Mouse (Mus musculus) G1E-ER4 (cell line): Measurements from ENCODE around the gene Cct5. TPM values are rescaled to one million over a fixed set of nuclear protein-coding genes. Genes with fewer than 3 reads are reported as not detected.

Experiments used
- GATA1 ChIP-seq: IDR thresholded peaks from one replicate; pipeline ENCODE4 v1.8.0; 2012; ENCODE audit warnings: low read length, inconsistent platforms
- polyA plus RNA-seq: library from polyadenylated mRNA; stranded (reverse); fragments of >175 nt; gene quantifications from 2 replicates; pipeline ENCODE4 v1.2.3, GENCODE M21; 2012

Cct5 gene
- polyA plus RNA-seq = 42.2 and 46.0 TPM in 2 replicates

DNA sequence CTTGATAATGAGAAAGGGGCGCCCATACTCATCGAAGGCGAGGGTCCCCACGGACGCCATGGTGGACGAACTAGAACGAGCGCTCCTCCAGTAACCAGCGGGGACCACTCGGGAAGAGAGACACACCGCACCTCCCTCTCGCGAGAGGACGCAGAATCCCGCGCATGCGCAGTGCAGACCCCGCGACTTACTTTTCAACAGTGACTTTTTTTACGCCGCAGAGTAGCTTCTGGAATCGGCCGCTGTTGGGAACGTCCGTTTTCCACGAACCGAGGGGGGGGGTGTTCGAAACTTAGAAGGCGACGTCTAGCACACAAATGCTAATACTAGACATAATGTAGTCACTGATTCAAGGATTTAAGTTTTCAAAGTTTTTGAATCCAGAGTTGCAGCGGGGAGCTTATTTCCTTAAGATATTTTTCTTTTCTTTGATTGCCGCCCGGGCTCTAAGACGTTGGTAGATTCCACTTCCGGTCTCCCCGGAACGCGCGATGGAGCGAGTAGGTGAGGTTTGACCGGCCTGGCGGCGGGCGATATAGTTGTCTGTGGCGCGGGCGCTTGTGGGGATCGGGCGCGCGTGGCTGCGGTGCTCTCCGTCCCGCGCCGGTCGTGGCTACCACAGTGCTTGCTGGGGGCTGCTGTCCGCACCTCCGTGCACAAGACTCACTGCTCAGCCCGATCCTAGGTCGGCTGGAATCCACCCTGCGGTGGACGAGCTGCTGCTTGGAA, at the start of gene Cct5, which contains the start of gene Fam173b:
Cct5 (minus strand) TSS at position 159 of the 729 bp plus-strand sequence.
Fam173b (plus strand) TSS at position 207 of the 729 bp plus-strand sequence.
- TF ChIP-seq GATA1 = no peak

- no peak for TF ChIP-seq GATA1
Observed at GRCm38 (mm10) chr15:31650821-31651220, 49.2 kb upstream of the Cct5 start.

DNA sequence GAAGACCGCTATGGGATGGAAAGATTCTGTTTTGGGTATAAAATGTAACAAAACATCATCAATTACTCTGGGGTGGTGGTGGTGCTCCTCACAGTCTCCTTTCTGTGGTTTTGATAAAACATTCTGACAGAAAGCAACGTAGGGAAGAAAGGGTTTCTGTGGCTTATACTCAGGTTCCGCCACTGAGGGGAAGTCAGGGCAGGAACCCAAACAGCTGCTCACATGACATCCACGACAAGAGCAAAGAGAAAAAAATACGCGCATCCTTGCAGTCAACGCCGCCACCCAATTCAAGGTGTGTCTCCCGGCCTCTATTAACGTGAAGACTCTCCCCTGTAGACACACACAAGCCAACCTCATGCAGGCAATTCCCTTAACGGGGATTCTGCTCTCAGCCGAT, 48.1 kb upstream of the Cct5 start:
- no peak for TF ChIP-seq GATA1

DNA sequence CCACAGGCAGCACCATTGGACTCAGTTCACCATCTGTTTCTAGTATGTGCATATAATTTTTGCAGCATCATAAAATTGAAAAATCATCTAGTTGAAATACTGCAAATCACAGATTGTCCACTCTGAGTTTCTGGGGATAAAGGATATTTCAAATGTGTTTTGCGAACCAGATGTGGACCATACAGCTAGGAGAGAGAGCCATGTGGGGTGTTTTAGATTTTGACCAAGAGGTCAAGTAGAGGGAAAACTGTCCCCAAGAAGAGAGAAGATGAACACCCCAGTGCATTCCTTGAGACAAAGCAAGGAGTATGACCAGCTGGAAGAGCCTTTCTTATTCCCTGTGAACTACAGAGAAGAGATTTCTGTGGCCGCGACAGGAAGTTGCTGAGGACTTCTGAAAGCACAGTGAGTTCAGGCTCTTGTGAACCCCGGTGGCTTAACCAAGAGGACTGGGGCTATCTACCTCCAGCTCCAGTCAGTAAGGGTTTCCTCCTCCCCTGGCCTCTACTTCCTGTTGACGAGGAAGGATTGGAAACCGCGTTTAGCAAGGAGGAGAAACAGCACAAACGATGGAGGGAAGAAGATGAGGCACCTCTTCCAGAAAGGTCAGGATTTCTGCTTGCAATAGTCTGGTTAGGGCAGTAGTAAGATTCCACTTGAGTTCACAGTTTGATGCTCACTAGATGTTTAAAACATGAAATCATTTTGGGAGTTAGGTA, 46.4 kb upstream of the Cct5 start:
- no peak for TF ChIP-seq GATA1

DNA sequence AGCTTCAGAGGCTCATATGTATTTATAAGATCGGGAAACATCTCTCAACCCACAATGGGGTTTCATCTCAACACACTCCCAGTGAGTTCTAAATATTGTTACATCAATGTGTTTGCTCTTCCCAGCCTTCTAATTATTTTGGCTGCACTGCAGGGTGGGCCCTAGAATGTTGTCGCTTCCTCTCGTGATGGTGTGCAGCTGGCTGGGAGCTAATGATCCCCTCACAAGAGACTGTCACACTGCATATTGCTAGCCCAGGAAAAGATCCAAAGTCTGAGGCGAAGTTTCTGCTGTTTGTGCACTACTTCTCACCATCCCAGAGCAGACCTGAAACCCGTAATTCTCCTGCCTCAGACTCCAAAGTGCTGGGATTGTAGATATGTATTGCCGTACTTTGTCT, 45.6 kb upstream of the Cct5 start:
- no peak for TF ChIP-seq GATA1

- TF ChIP-seq GATA1 = no peak
Observed at GRCm38 (mm10) chr15:31636091-31636595, 34.5 kb upstream of the Cct5 start.

GRCm38 (mm10) chr15:31634582-31634981, 33.0 kb upstream of the Cct5 start:
- TF ChIP-seq GATA1 = no peak

- no peak for TF ChIP-seq GATA1
Observed at GRCm38 (mm10) chr15:31632478-31632877, 30.9 kb upstream of the Cct5 start.

- no peak for TF ChIP-seq GATA1
Observed at GRCm38 (mm10) chr15:31631396-31631858, 29.8 kb upstream of the Cct5 start.

- TF ChIP-seq GATA1 = no peak
Observed at GRCm38 (mm10) chr15:31629556-31629955, 28.0 kb upstream of the Cct5 start.

DNA sequence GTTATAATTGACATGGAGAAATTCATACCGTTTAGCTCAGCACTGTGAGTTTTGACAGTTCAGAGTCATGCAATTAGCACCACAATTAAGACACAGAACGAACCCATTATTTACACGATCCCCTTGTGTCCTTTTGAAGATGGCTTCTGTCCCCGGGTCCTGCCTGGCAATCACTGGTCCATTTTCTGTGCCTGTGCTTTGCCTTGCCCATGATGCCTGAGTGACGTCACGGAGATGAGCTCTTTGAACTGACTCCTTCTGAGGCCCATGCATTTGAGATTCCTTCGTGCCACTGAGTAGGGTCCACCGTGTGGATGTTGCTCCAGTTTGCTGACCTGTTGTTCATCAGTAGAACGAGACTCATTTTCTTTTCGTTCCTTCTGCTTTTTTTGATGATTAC, 26.6 kb upstream of the Cct5 start:
- no peak for TF ChIP-seq GATA1

DNA sequence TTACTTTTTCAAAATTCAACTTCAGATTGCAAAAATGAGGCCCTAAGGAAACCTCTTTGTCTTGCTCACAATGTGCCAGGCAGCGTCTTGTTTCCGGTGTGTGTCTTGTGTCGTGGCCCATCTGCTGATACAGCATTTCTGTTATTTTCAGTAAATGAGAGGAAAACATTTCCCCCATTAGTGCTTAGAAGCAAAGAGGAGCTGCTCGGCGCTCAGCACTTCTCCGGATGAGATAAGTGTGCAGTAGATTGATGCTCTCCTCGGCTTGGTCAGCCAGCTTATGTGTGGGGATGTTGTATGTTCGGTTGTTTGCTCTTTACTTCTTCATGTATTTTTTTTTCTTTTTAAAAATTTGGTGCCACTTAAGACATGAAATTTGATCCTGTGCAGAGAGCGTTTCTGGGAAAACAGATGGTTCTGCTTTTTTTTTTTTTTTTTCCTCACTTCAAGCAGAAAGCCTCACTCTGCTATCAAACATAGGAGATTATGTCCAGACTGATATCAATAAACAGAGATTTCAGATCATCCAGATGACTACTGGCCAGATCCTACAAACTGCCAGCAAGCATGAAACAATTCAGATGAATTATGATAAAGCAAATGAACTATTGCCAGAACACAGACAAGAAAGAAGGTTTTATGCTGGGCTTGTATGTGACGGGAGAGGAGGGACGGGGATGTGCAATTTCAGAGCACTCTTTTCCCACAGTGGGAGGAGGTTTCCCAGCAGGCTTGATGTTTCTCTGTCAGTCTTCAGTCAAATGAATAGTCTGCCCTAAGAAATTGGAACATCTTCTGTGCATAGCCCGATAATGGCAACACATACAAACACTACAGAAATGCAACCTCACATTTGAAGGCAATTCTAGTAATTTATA, 25.9 kb upstream of the Cct5 start:
- no peak for TF ChIP-seq GATA1

- no peak for TF ChIP-seq GATA1
Observed at GRCm38 (mm10) chr15:31619521-31619920, 17.9 kb upstream of the Cct5 start.

DNA sequence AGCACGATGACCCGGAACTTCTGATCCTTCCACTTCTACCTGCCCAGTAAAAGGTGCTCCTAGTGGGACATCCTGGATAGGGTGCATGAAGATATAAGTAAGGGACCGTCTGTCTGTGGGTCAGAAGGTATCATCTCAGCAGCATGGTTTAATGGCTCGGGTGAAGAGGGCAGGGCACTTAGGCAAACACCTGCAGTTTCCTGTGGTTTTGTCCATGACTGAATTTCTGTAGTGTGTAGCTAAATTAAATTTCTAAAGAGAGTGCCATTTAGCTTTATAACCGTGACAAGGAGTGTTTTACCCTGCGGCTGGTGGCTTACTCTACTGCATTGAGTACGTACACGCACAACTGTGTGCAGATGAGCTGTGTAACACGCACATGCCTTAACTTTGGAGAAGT, 15.7 kb upstream of the Cct5 start:
- TF ChIP-seq GATA1 = no peak

DNA sequence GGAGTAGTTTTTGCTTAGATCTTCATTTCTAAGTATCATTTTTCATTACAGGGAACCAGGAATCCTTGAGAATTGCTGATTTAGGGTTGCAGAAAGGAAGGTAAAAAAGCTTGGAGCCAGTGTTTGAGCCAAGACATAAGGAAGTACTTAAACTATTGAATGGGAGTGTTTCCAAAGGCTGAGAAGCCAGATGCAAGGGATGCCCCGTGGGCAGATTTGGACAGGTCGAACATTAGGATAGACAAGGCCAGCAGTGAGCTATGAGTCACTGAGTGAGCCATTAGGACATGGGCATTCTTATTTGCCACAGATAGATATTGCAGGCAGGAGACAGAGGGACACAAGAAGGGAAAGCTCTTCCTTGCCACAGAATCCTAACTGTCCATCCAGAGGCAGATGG, 13.1 kb upstream of the Cct5 start:
- no peak for TF ChIP-seq GATA1
